Mouse (Mus musculus) stomach, adult 2 months (tissue): Measurements from ENCODE around the gene Zfp365. TPM values are rescaled to one million over a fixed set of nuclear protein-coding genes. Genes with fewer than 3 reads are reported as not detected.

Experiments used
- polyA plus RNA-seq: library from polyadenylated mRNA; depleted of rRNA; stranded (reverse); fragments of >200 nt; gene quantifications from 2 replicates; pipeline ENCODE4 v1.2.3, GENCODE M21; 2012; rRNA removed

Zfp365 gene
- 0.19 and 0.49 TPM in 2 replicates for polyA plus RNA-seq

GRCm38 (mm10) chr10:67912337-67912776 lies at the start of gene Zfp365:
Gene Zfp365 (minus strand): TSS chr10:67912662.

Other genes starting within 250 kb of the Zfp365 start
- not detected in 2 replicates for gene Rtkn2, start 66.9 kb upstream of the Zfp365 start, polyA plus RNA-seq